Mouse (Mus musculus): Measurements from ENCODE around the gene Umodl1.

- TF ChIP-seq CTCF (IDR thresholded peaks at IDR 0.05; ENCODE audit: borderline replicate concordance, extremely low read depth, insufficient read depth, insufficient read length) (no peak), POLR2A (IDR thresholded peaks at IDR 0.05; ENCODE audit: borderline replicate concordance, extremely low read depth, insufficient read depth, insufficient read length, poor library complexity, severe bottlenecking) (no peak)
Measured at GRCm38 (mm10) chr17:30935301-30935700, 19.1 kb upstream of the Umodl1 start.
